Mouse (Mus musculus): ENCODE results near the gene Srgap1.

Gene Srgap1

DNA sequence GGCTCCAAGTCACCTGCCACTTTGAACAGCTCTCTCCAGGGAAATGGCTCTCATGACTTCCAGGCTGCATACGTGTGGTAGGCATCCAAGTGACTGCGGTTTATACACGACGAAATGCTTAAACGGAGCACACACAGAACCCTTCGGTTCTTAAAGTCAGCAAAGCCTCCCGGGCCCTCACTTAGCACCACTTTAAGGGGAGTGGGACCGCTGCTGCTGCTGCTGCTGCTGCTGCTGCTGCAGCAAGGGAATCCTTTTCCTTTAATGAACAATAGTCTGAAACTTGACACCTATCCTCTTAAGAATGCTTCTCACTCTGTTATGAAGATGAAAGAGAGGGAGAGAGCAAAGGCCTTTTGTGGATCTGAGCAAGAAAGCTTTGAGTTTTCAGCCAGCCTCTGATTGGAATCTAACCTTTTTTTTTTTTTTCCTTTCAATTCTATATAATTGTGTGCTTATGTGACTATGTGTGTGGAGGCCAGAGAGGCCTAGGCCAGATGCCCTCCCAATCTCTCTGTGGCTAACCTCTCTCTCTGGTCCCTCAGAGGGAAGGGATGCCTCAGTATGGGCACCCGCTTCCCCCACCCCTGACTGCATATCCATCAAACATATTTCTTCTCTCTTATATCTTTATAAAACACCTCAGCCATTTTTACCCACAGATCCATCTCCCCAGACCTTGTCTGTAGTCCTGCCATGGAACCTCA is 161.4 kb downstream of the Srgap1 start:
- no peak for DNase-seq (ENCODE audit: low read depth, low spot score)

DNA sequence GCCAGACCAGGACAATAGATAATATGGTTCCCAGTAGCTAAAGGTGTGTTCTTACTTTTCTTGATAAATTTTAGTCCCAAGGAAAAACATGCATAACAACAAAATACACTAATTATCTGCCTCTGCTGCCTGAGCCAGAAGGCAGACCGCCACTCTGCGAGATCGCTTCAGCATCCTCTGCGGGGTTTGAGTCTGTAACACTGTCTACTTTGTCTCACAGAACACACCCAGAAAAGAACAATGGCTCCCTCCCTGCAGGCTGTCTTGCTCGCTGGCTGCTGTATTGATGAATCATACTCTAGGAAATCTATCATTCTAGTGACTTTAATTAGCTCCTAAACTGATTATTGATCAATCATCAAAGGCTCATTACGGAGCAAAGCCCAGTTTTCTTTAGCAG is 164.7 kb downstream of the Srgap1 start:
- DNase-seq (ENCODE audit: low read depth, low spot score): no peak

DNA sequence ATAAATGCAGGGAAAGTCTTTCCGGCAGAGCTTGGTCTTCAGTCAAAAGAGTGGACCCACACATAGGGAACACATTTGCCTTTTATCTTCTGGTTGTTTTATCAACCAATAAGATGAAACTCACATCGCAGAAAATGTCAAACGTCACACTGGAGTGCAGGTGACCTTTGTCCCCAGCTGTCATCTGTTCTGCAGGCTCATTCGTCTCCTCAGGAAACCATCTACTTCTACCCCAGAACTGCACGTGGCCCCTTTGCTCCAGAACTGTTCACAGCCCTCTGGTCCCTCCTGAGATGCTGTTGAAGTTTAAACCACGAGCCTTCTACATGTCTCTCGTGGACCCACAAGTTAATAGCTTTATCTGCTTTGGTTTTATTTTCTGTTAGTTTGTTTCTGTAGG is 168.3 kb downstream of the Srgap1 start:
- DNase-seq (ENCODE audit: low read depth, low spot score): no peak

DNA sequence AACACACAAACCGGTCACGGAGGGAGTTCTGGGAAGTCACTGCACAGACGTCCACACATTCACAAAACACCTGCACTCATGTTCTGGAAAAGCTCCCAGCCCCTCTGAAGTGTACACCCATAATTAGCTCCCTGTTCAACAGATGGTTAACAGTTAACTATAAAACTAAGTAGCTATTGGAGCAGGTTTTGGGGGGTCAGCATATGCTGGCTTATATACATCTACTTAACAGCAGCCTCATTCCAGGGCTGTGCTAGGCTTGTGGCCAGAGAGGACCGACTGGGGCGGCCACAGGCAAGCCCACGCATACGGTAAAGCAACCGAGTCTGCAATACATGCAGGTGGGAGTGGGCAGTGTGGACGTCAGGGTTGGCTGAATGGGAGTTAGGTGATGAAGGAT is 169.2 kb downstream of the Srgap1 start:
- DNase-seq (ENCODE audit: low read depth, low spot score): no peak

DNA sequence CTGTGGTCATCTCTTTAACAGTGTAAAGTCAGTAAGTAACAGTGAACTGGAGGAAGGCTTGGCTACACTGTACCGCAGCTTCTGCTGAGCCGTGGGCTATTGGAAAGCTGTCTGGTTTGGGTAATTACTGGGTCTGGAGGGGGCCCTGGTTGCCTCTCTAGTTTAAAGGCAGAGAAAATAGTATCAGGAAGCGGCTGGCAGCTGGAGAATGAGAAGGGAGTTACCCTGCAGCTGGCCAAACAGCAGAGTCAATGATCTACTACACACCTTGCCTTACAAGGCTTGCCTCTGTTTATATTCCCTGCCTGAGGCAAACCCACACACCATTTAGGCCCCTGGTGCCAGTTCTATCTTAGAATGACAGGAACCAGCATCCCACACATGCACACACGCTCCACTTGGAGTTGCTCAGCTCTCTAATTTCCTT is 174.0 kb downstream of the Srgap1 start:
- no peak for DNase-seq (ENCODE audit: low read depth, low spot score)

DNA sequence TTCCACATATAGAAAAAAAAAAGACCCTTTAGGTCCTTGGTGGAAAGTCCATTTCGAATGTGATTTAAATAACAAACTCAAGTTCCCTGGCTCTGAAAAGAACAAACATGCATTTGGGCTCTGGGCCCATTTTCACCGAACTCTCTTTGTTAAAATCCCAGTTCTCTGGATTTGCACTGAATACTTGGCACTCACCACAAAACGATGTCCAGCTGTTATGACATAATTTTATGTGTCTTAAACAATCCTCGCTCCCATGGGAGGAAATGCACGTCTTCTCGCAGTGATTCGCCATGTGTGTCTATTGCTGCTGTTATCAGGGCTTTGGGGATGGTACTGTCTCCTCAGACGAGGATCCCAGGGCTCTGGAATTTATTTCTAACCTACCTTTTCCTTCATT is 177.2 kb downstream of the Srgap1 start:
- DNase-seq (ENCODE audit: low read depth, low spot score): no peak

DNA sequence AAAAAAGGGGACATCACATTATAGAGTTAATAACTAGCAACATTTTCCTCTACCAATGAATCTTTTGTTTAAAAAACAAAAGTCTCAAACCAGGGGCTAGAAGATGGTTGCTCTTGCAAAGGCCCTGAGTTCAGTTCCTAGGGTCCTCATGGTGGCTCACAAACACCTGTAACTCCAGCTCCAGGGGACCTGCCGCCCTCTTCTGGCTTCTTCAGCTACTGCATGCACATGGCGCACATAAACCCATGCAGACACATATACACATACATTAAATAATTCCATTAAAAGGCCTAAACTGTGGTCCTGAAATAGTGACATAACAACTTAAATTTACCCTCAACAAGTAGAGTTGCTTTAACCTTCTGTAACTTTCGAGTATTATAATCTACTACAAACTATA is 178.9 kb downstream of the Srgap1 start:
- no peak for DNase-seq (ENCODE audit: low read depth, low spot score)

DNA sequence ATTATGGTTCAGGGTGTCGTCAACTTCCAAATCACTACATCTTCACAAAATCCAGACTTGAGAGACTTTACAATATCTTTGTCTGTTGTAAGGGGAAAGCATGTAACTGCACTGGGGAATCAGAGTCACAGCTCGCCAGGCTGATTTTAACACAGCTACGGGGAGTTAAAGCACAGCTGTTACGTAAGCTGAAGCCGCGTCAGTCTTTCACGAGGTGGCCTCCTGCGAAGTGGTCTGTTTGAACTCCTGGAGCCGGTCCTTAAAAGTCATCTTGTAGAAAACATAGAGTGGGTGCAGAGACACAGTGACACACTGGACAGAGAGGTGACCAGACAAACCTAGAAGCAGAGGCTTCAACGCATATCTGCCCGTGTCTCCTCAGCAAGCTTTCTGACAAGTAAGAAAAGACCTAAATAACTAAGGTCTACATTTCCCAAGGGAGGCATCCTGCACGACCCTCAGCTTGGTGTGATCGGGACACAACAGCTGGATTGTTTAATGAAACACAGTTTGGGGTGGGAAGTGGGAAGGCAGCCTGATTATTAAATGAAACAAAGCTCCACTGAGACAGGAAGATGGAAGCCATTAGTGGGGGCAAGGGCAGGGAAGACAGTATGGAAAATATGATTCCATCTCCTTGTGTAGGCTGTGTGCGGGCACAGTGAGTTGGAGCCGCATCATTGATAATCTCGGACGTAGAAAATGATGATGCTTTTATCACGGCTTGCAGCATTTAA is 181.4 kb downstream of the Srgap1 start:
- DNase-seq (ENCODE audit: low read depth, low spot score): no peak

DNA sequence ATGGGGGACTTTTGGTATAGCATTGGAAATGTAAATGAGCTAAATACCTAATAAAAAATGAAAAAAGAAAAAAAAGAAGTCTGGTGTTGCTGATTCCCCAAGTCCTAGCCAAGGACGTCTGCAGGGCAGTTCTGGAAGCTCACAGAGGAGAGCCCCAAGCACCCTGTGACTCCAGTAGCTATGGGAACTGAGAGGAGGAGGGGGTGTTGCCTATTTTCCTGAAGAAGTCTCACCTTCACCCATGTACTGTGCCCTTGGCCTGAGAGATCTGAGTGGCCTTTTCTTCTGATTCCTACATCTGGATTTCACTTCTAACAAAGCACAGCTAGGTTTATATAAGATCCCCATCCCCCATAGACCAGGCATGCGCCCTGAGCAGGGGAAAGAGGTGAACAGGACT is 186.2 kb downstream of the Srgap1 start:
- DNase-seq (ENCODE audit: low read depth, low spot score): no peak

DNA sequence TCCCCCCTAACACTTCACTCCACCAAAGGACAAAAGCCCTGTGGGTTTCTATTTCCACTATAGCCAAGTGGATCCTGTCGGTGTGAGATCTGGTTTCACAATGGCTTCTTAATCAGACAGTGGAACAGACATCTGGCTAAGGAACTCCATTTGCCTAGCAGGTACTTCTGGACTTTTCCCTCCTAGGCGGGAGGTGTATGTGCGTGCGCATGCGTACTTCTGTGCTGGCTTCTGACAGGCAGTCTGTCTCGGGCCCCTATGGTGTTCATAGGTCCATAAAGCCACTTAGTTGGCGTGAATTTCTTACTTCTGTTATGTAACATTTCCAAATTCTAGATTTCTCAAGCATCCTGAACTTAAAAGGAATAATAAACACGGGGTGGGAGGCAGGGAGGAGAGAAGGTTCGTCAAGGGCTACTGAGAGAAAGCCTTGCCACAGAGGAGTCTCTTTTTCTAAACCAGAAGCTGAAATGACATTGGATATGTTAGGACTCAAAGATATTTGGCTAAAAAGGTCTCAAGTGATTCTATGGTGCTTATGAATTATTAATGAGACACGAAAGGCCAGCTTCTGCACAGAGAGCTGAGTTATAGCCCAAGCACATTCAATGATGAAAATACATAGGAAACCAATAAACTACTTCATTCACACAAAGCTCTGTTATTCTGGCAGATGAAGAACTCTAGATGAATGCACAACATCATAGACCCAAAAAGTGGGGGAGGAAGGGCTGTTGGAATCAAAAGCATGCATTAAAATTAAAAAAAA is 187.1 kb downstream of the Srgap1 start:
- no peak for DNase-seq (ENCODE audit: low read depth, low spot score)

DNA sequence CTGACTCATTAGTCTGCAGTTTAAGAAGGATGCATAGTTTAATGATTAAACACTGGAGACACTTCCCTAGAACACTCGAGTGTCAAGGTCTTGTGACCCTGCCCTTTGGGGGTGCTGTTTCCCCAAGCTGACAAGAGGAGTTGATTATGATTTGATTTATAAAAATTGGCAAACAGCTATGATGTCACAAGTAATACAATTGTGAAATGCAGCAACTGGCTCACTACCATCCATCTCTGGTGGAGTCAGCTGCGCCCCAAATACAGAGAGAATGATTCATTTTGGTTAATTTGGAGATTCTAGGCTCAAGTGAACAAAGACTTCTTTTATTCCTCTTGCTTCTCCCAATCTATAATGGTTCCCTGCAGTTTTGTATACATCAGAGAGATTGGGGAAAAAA is 188.2 kb downstream of the Srgap1 start:
- DNase-seq (ENCODE audit: low read depth, low spot score): no peak

DNA sequence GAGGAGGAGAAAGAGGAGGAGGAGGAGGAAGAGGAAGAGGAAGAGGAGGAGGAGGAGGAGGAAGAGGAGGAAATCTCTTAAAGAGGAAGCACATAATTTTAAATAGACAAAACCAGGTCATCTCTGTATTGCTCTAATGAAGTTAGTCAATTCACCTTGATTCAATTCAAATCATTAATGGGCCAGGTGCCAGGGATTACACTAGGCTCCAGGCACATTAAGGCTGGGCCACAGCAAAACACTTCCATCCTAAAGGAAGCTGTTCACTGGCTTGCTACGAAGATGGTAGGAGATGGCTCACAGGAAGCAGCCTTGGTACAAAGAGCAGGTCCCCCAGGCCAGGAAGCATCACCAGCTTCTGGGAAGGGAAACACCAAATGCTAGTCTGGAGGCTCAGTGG is 189.0 kb downstream of the Srgap1 start:
- no peak for DNase-seq (ENCODE audit: low read depth, low spot score)

DNA sequence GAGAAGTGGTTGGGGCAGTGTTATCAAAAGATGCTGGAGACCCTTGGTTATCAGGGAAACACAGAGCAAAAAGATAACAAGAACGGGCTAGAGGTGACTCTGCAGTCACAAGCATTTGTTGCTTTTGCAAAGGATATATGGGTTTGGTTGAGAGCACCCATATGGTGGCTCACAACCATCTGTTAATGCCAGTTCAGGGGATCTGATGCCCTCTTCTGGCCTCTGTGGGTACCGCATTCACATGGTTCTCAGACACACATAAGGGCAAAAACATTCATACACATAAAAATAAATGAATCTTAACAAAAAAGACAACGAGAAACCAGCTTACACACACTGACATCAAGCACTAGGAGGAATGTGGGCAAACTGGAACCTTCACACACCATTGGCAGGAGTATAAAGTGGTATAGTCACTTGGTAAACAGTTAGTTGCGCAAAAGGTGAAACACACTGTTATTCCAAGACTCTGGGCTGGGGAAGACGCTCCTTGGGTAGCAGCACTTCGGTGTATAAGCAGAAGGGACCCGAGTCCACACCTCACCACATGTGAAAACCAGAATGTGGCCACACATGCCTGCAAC is 191.2 kb downstream of the Srgap1 start:
- DNase-seq (ENCODE audit: low read depth, low spot score): no peak

DNA sequence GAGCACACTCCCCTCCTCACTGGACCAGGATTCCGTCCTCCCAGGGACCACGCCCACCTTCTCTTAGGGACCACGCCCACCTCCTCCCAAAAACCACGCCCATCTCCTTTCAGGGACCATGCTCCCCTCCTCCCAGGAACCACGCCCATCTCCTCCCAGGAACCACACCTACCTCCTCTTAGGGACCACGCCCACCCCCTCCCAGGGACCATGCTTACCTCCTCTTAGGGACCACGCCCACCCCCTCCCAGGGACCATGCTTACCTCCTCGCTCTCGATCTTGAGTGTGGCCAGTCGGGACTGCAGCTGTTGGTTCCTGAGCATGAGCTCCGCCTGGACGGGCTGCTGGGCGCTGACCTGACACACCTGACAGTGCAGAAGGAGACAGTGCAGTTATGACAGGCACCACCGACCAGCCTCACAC is 193.7 kb downstream of the Srgap1 start:
- no peak for DNase-seq (ENCODE audit: low read depth, low spot score)

DNA sequence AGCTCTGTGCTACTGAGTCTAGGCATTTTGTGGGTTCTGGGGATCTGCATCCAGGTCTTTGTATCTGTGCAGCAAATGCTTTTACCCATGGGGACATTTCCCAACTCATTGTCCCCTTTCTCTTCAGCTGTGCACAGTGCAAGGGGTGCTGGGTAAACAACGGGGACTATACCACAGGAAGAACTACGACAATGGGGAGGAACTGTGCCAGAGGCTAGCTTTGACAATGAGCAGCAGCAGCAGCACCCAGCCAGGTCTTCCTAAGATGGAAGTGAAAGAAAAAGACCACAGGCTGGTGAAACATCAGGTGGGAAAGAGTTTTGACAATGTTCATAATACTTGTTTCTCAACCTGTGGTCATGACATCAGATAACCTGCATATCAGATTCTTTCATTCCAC is 197.6 kb downstream of the Srgap1 start:
- no peak for DNase-seq (ENCODE audit: low read depth, low spot score)

DNA sequence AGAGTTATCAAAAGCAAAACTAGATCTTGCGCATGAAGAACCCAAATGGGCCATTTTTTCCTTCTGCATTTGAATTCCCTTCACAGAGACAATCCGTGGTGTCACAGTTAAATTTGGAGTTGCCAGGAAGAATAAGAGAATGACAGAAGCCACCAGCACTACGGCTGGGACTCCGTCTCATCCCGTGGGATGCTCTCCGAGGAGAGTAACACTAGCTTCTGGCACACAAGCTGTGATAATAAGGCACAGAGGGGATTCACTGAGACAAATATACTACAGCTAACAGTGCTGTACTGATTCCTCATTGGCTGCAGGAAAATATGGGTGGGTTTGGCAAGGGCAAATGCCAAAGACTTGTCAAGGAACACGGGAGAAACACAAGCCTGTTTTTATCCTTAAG is 201.4 kb downstream of the Srgap1 start:
- DNase-seq (ENCODE audit: low read depth, low spot score): no peak

DNA sequence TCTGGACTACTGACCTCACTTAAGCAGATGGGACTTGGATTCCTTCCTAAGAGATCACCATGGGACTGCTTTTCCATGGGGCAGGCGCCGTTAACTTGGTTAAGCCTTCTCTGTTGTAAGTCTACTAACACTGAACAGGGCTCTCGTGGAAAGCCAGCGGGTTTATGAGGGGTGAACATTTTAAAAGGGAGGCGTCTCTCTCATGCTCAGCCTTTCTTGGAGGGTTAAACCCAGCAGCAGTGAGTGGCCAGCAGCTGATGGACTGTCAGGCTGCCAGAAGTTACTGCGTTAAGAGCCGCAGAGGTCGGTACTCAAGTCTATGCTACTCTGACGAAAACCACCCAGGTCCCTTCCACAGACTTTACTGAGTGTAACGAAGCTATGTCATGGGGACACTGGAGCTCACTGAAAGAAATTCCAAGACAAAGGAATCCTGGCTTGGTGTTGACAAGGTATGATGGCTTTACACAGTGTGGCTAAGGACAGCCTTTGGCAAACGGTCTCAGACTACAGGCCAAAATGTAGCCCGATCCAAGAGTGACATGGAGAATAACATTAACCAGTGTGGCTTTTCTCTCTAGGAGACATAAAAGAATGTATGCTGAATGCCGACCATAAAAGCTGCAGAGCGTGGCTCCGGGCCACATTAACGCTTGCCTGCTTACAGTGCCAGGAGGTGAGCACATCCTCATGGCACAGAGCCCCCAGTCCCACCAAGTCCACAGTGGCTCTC is 209.8 kb downstream of the Srgap1 start:
- no peak for DNase-seq (ENCODE audit: low read depth, low spot score)

DNA sequence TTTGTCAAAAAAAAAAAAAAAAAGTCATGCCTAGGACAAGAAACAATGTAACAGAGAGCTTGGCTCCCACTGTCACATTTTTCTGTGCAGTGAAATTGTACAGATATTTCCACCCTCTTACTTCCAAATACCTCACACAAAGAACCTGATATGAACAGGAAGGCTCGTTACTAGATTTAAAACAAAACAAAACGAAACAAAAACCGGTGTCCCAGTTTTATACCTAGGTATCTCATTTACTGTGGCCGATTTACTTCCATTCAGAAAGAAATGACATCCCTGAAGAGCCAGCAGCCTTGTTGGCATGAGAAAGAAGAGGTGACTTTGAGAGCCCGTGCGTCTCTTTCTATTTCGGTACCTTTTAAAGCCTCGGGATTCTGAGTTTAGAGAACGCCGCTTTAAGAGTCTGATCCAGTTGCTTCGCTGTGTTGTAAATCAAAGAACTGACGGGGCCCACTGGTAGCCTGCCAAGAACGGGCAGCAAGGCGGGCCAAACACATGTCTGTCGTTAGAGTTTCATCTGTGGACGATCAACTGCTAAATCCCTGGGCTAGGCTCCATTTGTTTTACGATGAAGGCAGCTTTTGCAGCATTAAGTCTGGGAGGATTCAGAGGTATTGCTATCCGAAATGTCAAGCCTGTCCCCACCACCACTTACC is 210.5 kb downstream of the Srgap1 start:
- no peak for DNase-seq (ENCODE audit: low read depth, low spot score)

DNA sequence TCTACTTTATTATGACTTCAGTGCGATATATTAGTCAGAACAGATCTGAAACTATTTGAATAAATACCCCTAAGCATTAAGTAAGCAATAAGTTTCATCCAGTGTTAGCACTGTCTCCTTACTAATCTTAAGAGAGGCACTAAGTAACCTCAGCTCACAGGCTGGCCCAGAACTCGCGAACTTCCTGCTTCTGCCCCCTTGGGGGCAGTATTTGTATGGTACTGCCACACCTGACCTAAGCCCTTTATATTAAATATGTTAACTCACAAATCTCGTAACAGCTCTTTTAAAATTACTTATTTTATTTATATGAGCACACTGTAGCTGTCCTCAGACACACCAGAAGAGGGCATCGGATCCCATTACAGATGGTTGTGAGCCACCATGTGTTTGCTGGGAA is 213.7 kb downstream of the Srgap1 start:
- DNase-seq (ENCODE audit: low read depth, low spot score): no peak

DNA sequence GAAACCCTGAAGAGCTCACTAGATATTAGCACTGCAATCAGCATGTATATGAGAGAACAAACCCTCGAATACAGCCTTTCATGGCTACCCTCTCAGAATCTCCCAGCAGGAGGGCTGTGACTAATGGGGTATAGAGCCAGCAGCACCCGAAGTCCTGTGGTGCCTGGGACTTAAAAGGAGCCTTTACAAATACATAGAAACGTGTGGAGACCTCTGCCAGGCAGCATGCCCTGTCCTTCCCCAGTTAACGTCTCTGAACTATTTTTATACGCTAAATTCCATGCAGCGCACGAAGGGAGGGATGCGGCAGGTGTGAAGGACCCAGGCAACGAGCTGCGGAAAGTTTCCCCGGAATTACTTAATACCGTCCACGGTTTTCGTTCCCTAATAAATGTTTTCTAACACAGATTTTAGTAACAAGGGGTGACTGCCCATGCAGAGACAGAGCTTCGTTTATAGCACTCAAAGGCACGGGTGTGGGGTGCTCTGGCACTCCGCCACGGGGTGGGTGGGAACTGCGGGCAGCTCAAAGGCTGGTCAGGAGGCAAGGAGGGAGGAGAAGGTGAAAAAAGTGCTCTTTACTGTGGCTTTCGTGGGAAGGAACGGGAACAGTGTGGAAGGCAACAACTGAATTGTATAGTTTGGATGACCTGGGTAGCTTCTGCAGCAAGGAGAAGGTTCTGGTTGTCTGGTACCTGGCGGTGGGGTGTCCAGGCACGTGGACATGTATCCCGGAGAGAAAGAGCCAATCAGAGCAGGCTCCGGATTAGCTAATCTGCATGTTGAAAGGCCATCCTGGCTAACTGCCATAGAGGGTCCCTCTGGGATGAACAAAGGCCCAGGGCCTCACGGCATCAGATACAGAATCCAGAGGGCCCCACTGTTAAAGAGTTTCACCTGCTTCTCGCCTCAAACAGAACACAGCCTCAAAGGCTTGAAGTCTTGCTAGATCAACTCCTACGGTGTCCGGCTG is 216.5 kb downstream of the Srgap1 start:
- DNase-seq (ENCODE audit: low read depth, low spot score): no peak

Data from retina, postnatal 7 days (tissue).